Mouse (Mus musculus) spleen, adult 2 months (tissue): ENCODE results near the gene Ncoa6.

ENCODE experiments used
- CTCF ChIP-seq: fragments of 200-500 bp; IDR thresholded peaks from 2 replicates; pipeline ENCODE4 v1.5.1; 2011; ENCODE audit warnings: mild to moderate bottlenecking, inconsistent platforms; ENCODE audit not compliant: insufficient read depth, insufficient read length, insufficient replicate concordance; ENCODE audit errors: extremely low read depth
- POLR2A ChIP-seq: fragments of 200-500 bp; IDR thresholded peaks from 2 replicates; pipeline ENCODE4 v1.6.1; 2011; ENCODE audit warnings: low read depth, low read length, inconsistent platforms

- TF ChIP-seq CTCF, result no peak
- no peak for TF ChIP-seq POLR2A
Measured at GRCm38 (mm10) chr2:155513543-155513942, 39.8 kb upstream of the Ncoa6 start.
